Mouse (Mus musculus) erythroblast, embryonic 14.5 days (primary cell): ENCODE results near the gene Mndal.
"Not testable (repeated sequence)": the region's sequence is repeated elsewhere in the genome, so short reads cannot be mapped to it uniquely, and the experiment has no call there.

Source experiments
- GATA1 ChIP-seq: IDR thresholded peaks from 2 replicates; pipeline ENCODE4 v1.6.1; 2012; ENCODE audit warnings: low read length, inconsistent platforms, mixed read lengths
- TAL1 ChIP-seq: IDR thresholded peaks from 3 replicates; pipeline ENCODE4 v1.6.1; 2012; ENCODE audit warnings: low read length, inconsistent platforms, mixed read lengths

GRCm38 (mm10) chr1:173959998-173960397 lies 17.7 kb upstream of the Mndal start:
- not testable (repeated sequence) for TF ChIP-seq GATA1, TAL1
